Mouse (Mus musculus) bone marrow macrophage, adult 2 months (primary cell): ENCODE results near the gene Reep3.

Experiments
- CTCF ChIP-seq: IDR thresholded peaks from 2 replicates; pipeline ENCODE4 v1.5.1; 2012; ENCODE audit warnings: low read depth, mild to moderate bottlenecking, low read length, moderate library complexity
- POLR2A ChIP-seq: IDR thresholded peaks from 2 replicates; pipeline ENCODE4 v1.6.1; 2012; ENCODE audit warnings: mild to moderate bottlenecking, low read depth, low read length, borderline replicate concordance

DNA sequence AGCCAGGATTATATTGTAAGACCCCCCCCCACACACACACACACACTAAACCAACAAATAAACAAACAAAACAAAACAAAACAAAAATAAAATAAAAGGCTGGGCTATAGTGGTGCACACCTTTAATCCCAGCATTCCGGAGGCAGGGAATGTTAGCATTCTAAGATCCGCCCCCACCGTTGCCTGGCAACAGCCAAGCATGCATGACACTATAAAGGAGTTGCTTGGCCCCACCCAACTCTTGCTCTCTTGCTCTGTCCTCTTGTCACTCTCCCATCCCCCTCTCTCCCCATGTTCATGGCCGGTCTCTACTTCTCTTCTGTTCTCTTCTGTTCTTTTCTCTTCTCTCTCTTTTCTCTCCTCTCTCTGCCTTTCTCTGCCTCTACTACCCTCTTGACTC, 128.2 kb downstream of the Reep3 start:
- no peak for TF ChIP-seq CTCF
- no peak for TF ChIP-seq POLR2A
